11 mouse cellular contexts compared by ENCODE assay signal in the genomic region with DNA sequence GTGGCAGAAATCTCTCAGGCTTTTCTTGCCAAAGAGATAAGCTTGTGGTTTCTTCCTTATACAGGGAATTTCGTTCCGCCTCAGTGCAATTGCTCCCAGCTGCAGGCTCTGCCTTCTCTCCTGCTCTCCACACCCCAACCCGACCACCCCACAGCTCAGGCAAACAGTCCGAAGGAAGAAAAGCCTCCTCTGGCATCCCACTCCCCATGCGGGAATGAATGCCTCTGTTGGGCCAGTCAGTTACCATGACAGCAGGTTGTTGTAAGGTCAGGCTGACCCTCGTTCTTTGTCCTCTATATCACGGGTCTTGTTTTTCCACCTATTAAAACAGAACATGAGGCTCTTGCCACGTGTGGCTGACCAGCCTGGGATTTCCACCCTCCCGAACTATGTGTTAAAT. TPM values are rescaled to one million over a fixed set of nuclear protein-coding genes. Genes with fewer than 3 reads are reported as not detected.
DNase-seq lines count a peak whose midpoint lies in the region; ATAC-seq lines count a peak whose summit lies in the region.
"Had no signal": no experiment of that assay in that cellular context is flagged by ENCODE, and none has a peak within 500 bp of the region (broad histone marks: within the 10 kb centered on the region; RNA-seq: fewer than 3 reads in every experiment).

No protein-coding gene starts in this region.

- 41% methylated on average over 9 of the region's 9 CpGs for WGBS in liver, embryonic 11.5 days
- 11% methylated on average over 9 of the region's 9 CpGs for WGBS in forebrain, embryonic 13.5 days

- H3K4me2 ChIP-seq in liver, embryonic 11.5 days = no peak overlapping the region
- H3K4me2 ChIP-seq in forebrain, embryonic 13.5 days = no peak overlapping the region

- 0 out of 2 replicates have a peak, but pooled peaks have one; percentile 29 for ATAC-seq in liver, embryonic 11.5 days (replicated peaks; ENCODE audit: low FRiP score)
- peak; percentile 39; the same call in 1 of the 2 replicates for ATAC-seq in forebrain, embryonic 13.5 days

- H3K9me3 ChIP-seq in liver, embryonic 11.5 days (ENCODE audit: control insufficient read depth, low read length) = no peaks in the 10 kb centered on the region
- no peaks in the 10 kb centered on the region for H3K9me3 ChIP-seq in forebrain, embryonic 13.5 days (replicated peaks)
- H3K9me3 ChIP-seq: G1E had no signal

- intact Hi-C loops in left cerebral cortex, postnatal 4 days (cut with DNase I) = no loop called here

- no peak for DNase-seq in liver, embryonic 11.5 days (ENCODE audit: low spot score)
- no peak for DNase-seq in liver
- peak; percentile 48 for DNase-seq in kidney, postnatal 14 days
- DNase-seq in retina, postnatal 1 day = peak; percentile 67
- no peak for DNase-seq in left cerebral cortex, postnatal 4 days
- no peak for DNase-seq in spleen, postnatal 36 days (ENCODE audit: low spot score in 2 of 2)
- no peak for DNase-seq in layer of hippocampus, adult 11-12 months (ENCODE audit: low spot score)
- DNase-seq: cerebellum, adult 18-20 months had no signal

- no peak overlapping the region for H3K9ac ChIP-seq in liver, embryonic 11.5 days (ENCODE audit: low read depth, low read length)
- H3K9ac ChIP-seq in forebrain, embryonic 13.5 days = no peak overlapping the region

- no peak overlapping the region for H3K4me3 ChIP-seq in liver, embryonic 11.5 days (ENCODE audit: low read depth, low read length)
- no peak overlapping the region for H3K4me3 ChIP-seq in forebrain, embryonic 13.5 days

- no peak overlapping the region for H3K27ac ChIP-seq in liver, embryonic 11.5 days (ENCODE audit: low read depth, low read length)
- no peak overlapping the region for H3K27ac ChIP-seq in forebrain, embryonic 13.5 days

- H3K36me3 ChIP-seq in liver, embryonic 11.5 days (ENCODE audit: control insufficient read depth, insufficient read depth, low read length) = no peaks in the 10 kb centered on the region
- no peaks in the 10 kb centered on the region for H3K36me3 ChIP-seq in forebrain, embryonic 13.5 days (ENCODE audit: poor library complexity, severe bottlenecking)
- H3K36me3 ChIP-seq: G1E had no signal

- H3K27me3 ChIP-seq in liver, embryonic 11.5 days (replicated peaks; ENCODE audit: control insufficient read depth, insufficient read depth, low read length) = no peaks in the 10 kb centered on the region; the same call in 1 of the 2 replicates
- no peaks in the 10 kb centered on the region for H3K27me3 ChIP-seq in forebrain, embryonic 13.5 days

- H3K4me1 ChIP-seq in liver, embryonic 11.5 days (replicated peaks; ENCODE audit: control insufficient read depth, insufficient read depth, low read length) = no peaks in the 10 kb centered on the region; the same call in 1 of the 2 replicates
- H3K4me1 ChIP-seq in forebrain, embryonic 13.5 days = peaks cover 8% of the 10 kb centered on the region; the same call in 1 of the 2 replicates

RNA-seq across cellular contexts. Expression of gene Gcm1, which starts 30.5 kb away (rescaled TPM):
- polyA plus RNA-seq in liver, embryonic 11.5 days (2014; fragmentation: Nextera tagmentation; extraction: Ambion mirVana) = not detected in 2 replicates
- polyA plus RNA-seq in forebrain, embryonic 13.5 days (2015; fragmentation: Nextera tagmentation; extraction: Ambion mirVana) = not detected in 2 replicates
- not detected for total RNA-seq in left cerebral cortex, postnatal 4 days (2021)
- total RNA-seq: hematopoietic stem cell, adult 5-6 weeks had no signal
- polyA plus RNA-seq: G1E had no signal

Comparison
In these comparisons a context has a peak if more than half of its experiments do, and no peak if none do; other contexts are left out.
1. DNase-seq: peak in kidney, postnatal 14 days (single experiment) and retina, postnatal 1 day (single experiment); none in liver, embryonic 11.5 days (single experiment), liver (single experiment), left cerebral cortex, postnatal 4 days (single experiment), spleen, postnatal 36 days (0 of 2) and layer of hippocampus, adult 11-12 months (single experiment).